Mouse (Mus musculus): Measurements from ENCODE around the gene Ehd4. TPM values are rescaled to one million over a fixed set of nuclear protein-coding genes. Genes with fewer than 3 reads are reported as not detected.

The Ehd4 gene
- total and polyA plus RNA-seq, 2 experiments from 2014 or later, result 250 to 547 TPM

DNA sequence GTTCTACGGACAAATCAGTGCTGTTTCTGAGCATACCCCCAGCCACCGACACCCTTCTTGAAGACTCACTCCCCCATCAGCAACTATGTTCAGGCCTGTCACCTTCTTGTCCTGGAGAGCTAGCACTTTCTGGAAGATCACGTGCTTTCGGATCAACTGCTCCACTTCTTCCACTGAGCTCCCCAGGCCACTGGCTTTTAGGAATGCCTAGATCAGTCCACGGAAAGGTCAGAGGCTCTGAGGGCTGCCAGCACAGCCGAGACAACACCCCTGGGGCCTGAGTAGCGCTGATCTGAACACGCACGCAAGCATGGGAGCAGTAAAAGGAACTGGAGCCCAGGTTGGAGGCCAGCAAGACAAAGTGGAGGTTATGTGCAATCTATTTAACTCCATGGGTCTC, 93.8 kb downstream of the Ehd4 start:
- peaks cover 3% of the 10 kb centered on the region; the same call in 1 of the 2 replicates for H3K27me3 ChIP-seq (ENCODE audit: control insufficient read depth, insufficient read depth, low read length)
- no peak overlapping the region for H3K4me2 ChIP-seq (ENCODE audit: low read depth, low read length)
- ATAC-seq (ENCODE audit: insufficient read depth, low read depth) (no peak), DNase-seq (ENCODE audit: low spot score) (no peak)
- no peak overlapping the region for H3K9ac ChIP-seq (replicated peaks; ENCODE audit: low read depth, low read length)
- no peaks in the 10 kb centered on the region for H3K36me3 ChIP-seq (replicated peaks; ENCODE audit: control insufficient read depth, insufficient read depth, low read length)
- no peak overlapping the region for H3K27ac ChIP-seq (ENCODE audit: low read depth)
- H3K9me3 ChIP-seq (replicated peaks; ENCODE audit: control insufficient read depth, low read length), result no peaks in the 10 kb centered on the region
- no peak overlapping the region for H3K4me3 ChIP-seq (ENCODE audit: low read depth, low read length)
- TF ChIP-seq CTCF (IDR thresholded peaks at IDR 0.05; ENCODE audit: low read depth) (no peak), EP300 (IDR thresholded peaks at IDR 0.05; ENCODE audit: low read depth) (no peak)
- 71% methylated on average over 9 of the region's 9 CpGs for WGBS
- H3K4me1 ChIP-seq (ENCODE audit: control insufficient read depth, insufficient read depth), result peaks cover 10% of the 10 kb centered on the region

DNA sequence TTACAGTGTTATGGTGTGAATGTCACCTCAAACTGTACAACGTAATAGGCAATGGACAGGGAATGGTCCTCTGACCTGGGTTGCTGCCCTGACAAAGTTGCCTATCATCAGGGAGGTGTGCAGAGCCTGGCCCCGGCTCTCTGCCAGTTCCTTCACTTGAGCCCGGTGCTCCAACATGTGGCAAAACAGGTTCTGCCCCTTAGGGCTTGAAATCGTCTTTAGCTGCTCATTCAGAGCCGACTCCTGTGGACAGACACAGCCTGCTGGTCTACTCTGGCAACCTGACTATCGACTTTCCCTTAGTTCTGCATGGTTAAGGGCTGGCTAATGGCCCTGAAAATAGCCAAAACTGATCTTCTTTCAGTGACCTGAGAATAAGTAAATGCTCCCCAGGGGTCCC, 94.2 kb downstream of the Ehd4 start:
- Histone ChIP-seq H3K27me3 (ENCODE audit: control insufficient read depth, insufficient read depth, low read length) (peaks cover 3% of the 10 kb centered on the region; the same call in 1 of the 2 replicates), H3K36me3 (replicated peaks; ENCODE audit: control insufficient read depth, insufficient read depth, low read length) (no peaks in the 10 kb centered on the region), H3K4me3 (ENCODE audit: low read depth, low read length) (no peak overlapping the region), H3K4me1 (ENCODE audit: control insufficient read depth, insufficient read depth) (peaks cover 15% of the 10 kb centered on the region), H3K27ac (ENCODE audit: low read depth) (no peak overlapping the region), H3K4me2 (ENCODE audit: low read depth, low read length) (no peak overlapping the region), H3K9me3 (replicated peaks; ENCODE audit: control insufficient read depth, low read length) (no peaks in the 10 kb centered on the region), H3K9ac (replicated peaks; ENCODE audit: low read depth, low read length) (no peak overlapping the region)
- ATAC-seq (ENCODE audit: insufficient read depth, low read depth) (no peak), DNase-seq (ENCODE audit: low spot score) (no peak)
- WGBS, result 66% methylated on average over 6 of the region's 6 CpGs
- TF ChIP-seq EP300 (IDR thresholded peaks at IDR 0.05; ENCODE audit: low read depth) (no peak), CTCF (IDR thresholded peaks at IDR 0.05; ENCODE audit: low read depth) (no peak)

DNA sequence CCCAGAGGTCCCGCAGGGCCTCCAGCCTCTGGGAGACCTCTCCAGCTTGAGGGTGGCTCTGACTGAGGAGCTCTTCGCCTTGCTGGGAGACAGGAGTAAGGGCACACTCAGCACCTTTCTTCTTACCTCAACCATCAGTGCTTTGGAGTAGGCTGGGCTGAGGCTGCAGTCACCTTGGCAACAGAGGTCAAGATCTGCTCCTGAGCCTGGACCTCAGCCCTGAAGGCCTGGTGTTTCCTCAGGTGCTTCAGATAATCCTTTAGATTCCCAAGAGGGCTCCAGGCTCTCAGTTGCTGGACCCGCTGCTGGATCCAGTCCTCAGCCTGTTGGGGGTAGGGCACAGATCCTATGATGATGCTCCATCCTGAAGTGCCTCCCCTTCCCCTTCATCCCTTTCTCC, 94.9 kb downstream of the Ehd4 start:
- no peak overlapping the region for H3K4me2 ChIP-seq (ENCODE audit: low read depth, low read length)
- no peak overlapping the region for H3K9ac ChIP-seq (replicated peaks; ENCODE audit: low read depth, low read length)
- DNase-seq (ENCODE audit: low spot score) (no peak), ATAC-seq (ENCODE audit: insufficient read depth, low read depth) (no peak)
- H3K4me1 ChIP-seq (ENCODE audit: control insufficient read depth, insufficient read depth), result peaks cover 20% of the 10 kb centered on the region
- TF ChIP-seq EP300 (IDR thresholded peaks at IDR 0.05; ENCODE audit: low read depth), result no peak
- TF ChIP-seq CTCF (IDR thresholded peaks at IDR 0.05; ENCODE audit: low read depth), result no peak
- 89% methylated on average over 3 of the region's 3 CpGs for WGBS
- H3K9me3 ChIP-seq (replicated peaks; ENCODE audit: control insufficient read depth, low read length), result no peaks in the 10 kb centered on the region
- H3K27me3 ChIP-seq (ENCODE audit: control insufficient read depth, insufficient read depth, low read length), result peaks cover 3% of the 10 kb centered on the region; the same call in 1 of the 2 replicates
- no peak overlapping the region for H3K4me3 ChIP-seq (ENCODE audit: low read depth, low read length)
- no peak overlapping the region for H3K27ac ChIP-seq (ENCODE audit: low read depth)
- H3K36me3 ChIP-seq (replicated peaks; ENCODE audit: control insufficient read depth, insufficient read depth, low read length), result no peaks in the 10 kb centered on the region

DNA sequence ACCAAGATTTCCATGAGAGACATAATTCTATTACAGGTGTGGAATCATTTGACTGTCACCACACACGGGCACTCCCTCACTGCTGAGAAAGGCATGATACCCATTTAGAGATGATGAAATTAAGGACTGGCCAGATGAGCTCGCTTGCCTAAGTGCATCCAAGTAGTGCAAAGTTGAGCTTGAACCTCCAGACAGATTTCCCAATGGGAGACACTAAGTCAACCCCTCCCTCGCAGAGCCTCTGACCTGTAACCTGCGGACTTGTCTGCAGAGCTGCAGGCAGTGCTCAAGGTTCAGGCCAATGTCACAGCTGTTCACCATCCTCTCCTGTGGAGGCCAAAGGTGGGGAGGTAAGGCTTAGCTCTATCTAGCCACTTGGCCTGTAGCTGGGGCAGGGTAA, 95.6 kb downstream of the Ehd4 start:
- TF ChIP-seq EP300 (IDR thresholded peaks at IDR 0.05; ENCODE audit: low read depth) (no peak), CTCF (IDR thresholded peaks at IDR 0.05; ENCODE audit: low read depth) (no peak)
- H3K4me1 ChIP-seq (ENCODE audit: control insufficient read depth, insufficient read depth), result peaks cover 26% of the 10 kb centered on the region
- no peak overlapping the region for H3K4me3 ChIP-seq (ENCODE audit: low read depth, low read length)
- no peak overlapping the region for H3K4me2 ChIP-seq (ENCODE audit: low read depth, low read length)
- no peaks in the 10 kb centered on the region for H3K9me3 ChIP-seq (replicated peaks; ENCODE audit: control insufficient read depth, low read length)
- ATAC-seq (ENCODE audit: insufficient read depth, low read depth), result no peak
- H3K27me3 ChIP-seq (ENCODE audit: control insufficient read depth, insufficient read depth, low read length), result no peaks in the 10 kb centered on the region
- 83% methylated on average over 4 of the region's 4 CpGs for WGBS
- H3K36me3 ChIP-seq (replicated peaks; ENCODE audit: control insufficient read depth, insufficient read depth, low read length), result no peaks in the 10 kb centered on the region
- no peak overlapping the region for H3K27ac ChIP-seq (ENCODE audit: low read depth)
- H3K9ac ChIP-seq (replicated peaks; ENCODE audit: low read depth, low read length), result no peak overlapping the region
- DNase-seq (ENCODE audit: low spot score), result no peak

DNA sequence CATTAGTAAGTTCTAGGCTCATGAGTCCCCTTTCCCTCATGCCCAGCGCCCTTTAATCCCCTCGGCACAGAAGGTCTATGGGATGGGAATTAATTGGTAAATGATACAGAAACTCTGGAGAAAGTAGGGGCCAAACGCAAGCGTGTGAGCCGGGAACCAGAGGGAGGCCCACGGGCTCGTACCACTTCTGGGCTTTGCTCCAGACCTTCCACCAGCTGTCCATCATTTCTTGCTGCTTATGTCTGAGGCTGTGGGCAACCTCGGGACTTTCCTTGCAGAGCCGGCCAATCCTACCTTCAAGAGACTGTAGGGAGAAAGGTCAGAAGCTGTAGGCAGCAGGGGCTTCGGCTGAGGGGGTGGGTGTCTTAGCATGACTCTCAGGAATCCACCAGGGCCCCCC, 98.5 kb downstream of the Ehd4 start:
- DNase-seq (ENCODE audit: low spot score), result no peak
- 60% methylated on average over 10 of the region's 10 CpGs for WGBS
- H3K27ac ChIP-seq (ENCODE audit: low read depth), result peak overlapping the region; percentile 94
- H3K27me3 ChIP-seq (ENCODE audit: control insufficient read depth, insufficient read depth, low read length), result no peaks in the 10 kb centered on the region
- no peak overlapping the region for H3K9ac ChIP-seq (replicated peaks; ENCODE audit: low read depth, low read length)
- peaks cover 26% of the 10 kb centered on the region for H3K4me1 ChIP-seq (ENCODE audit: control insufficient read depth, insufficient read depth)
- ATAC-seq (ENCODE audit: insufficient read depth, low read depth), result no peak
- H3K4me2 ChIP-seq (ENCODE audit: low read depth, low read length), result no peak overlapping the region
- no peaks in the 10 kb centered on the region for H3K9me3 ChIP-seq (replicated peaks; ENCODE audit: control insufficient read depth, low read length)
- no peaks in the 10 kb centered on the region for H3K36me3 ChIP-seq (replicated peaks; ENCODE audit: control insufficient read depth, insufficient read depth, low read length)
- TF ChIP-seq EP300 (IDR thresholded peaks at IDR 0.05; ENCODE audit: low read depth) (no peak), CTCF (IDR thresholded peaks at IDR 0.05; ENCODE audit: low read depth) (no peak)
- no peak overlapping the region for H3K4me3 ChIP-seq (ENCODE audit: low read depth, low read length)

All from heart, postnatal 0 days (tissue).